Mouse (Mus musculus): Measurements from ENCODE around the gene Il25.

Gene Il25

GRCm38 (mm10) chr14:54932645-54933150, at the start of gene Il25:
Gene Il25, plus strand, starts transcription at chr14:54932695.
- DNase-seq (ENCODE audit: low read depth), result no peak

DNA sequence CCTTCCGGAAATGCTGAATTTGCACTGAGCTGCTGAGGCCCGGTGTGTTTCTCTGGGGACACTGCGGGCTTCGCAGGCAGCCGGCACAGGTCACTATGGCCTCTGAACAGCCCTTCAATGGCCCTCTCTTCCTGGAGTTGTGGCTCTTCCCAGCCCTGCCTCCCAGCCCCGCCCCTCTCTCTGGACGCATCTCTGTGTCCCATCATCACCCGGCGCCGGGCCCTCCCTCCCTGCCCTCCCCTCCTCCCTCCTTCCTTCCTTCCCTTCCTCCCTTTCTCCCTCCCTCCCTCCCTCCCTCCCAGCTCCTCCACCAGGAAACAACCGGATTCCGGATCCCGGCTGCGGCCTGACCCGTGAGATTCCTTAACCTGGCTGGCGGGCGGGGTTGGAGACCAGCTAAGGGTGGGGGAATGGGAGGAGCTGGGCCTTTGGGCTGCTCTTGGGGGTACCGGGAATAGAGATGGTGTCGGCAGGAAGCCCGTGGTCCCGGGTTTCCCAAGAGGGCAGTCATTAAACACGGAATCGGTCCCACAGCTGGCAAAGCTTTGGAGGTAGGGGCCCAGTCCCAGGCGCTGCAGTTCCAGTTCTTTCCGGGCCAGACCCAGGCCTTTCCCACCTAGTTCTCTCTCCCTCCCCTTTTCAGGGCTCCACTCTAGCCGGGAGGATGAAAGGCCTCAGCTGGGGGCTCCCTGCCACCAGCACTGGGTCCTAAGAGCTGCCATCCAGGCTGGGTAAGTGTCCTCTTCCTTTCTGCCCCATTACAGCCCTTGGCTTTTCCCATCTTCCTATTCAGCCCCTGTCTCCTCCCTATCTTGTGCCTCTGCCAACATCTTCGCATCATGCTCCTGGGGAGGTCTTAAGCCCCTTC, 49.1 kb upstream of the Il25 start, which contains the start of the genes Bcl2l2 and Gm20521:
Gene Bcl2l2, plus strand, starts transcription at position 224 of the 868 bp plus-strand sequence.
Gene Gm20521, plus strand, starts transcription at position 288 of the 868 bp plus-strand sequence.
- DNase-seq (ENCODE audit: low read depth), result peak; percentile 95

- DNase-seq (ENCODE audit: low read depth), result no peak
Measured at GRCm38 (mm10) chr14:54884022-54884712, 48.3 kb upstream of the Il25 start.

DNA sequence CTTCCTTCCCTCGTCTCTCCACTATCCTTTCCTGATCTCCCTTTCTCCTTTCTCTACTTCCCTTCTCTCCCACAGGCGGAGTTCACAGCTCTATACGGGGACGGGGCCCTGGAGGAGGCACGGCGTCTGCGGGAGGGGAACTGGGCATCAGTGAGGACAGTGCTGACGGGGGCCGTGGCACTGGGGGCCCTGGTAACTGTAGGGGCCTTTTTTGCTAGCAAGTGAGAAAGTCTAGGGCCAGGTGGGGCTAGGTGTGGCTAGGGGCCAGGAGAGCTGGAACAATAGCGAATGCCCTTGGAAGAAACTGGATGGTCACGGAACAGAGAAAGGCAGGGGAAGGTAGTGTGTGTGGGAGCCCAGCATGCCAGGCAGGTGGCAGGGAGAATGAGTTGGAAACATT, 47.2 kb upstream of the Il25 start:
- no peak for DNase-seq (ENCODE audit: low read depth)

DNA sequence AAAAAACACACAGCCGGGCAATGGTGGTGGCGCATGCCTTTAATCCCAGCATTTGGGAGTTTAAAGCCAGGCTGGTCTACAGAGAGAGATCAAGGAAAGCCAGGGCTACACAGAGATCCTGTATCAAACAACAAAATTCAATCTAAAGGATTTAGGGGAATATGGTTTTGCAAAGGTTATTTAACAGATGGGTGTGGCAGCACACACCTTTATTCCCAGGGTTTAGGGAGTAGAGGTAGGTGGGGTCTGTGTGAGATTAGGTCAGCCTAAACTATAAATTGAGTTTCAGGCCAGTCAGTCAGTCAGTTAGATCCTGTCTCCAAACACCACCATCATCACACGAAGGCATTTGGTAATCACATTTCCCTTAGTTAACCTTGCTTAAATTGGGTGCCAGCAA, 40.3 kb upstream of the Il25 start, which contains the start of gene Pabpn1:
Gene Pabpn1, plus strand, starts transcription at position 301 of the 400 bp plus-strand sequence.
- no peak for DNase-seq (ENCODE audit: low read depth)

GRCm38 (mm10) chr14:54893651-54894181, 38.8 kb upstream of the Il25 start:
- DNase-seq (ENCODE audit: low read depth), result peak; percentile 97

GRCm38 (mm10) chr14:54894296-54895151, 38.0 kb upstream of the Il25 start:
- DNase-seq (ENCODE audit: low read depth), result peak; percentile 63

DNA sequence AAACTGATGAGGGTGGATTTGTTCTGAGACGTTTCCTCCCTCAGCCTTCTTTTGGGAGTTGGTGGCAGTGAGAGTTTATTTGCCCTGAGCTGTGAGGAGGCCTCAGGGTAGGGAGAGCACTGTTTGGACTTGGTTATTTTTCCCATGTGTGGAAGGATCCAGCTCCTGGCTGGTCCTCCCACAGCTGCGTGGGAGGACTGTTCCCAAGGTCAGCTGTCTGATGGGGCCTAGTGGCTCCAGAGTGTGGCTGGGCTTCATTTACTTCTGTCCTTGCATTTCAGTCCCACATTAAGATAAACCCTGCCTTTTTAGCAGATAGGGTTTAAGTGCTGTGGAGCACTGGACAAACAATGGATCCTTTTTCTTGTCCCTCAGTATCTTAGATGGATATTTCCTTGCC, 35.0 kb upstream of the Il25 start:
- DNase-seq (ENCODE audit: low read depth), result no peak

DNA sequence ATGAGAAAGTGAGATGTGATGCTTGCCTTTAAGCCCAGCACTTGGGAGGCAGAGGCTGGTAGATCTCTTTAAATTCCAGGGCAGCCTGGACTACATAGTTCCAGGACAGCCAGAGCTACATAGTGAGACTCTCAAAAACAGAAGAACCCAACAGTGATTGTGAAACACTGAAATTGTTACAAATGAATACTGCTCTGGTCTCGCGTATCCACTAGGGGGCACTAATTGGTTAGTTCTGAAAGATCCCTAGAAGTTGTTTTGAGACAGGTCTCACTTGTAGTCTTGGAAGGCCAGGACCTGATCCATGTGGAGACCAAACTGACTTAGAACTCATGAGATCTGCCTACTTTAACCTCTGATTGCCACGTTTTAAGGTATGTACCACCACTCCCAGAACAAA, 32.1 kb upstream of the Il25 start:
- peak; percentile 88 for DNase-seq (ENCODE audit: low read depth)

- DNase-seq (ENCODE audit: low read depth), result peak; percentile 26
Measured at GRCm38 (mm10) chr14:54903641-54904040, 28.9 kb upstream of the Il25 start.

DNA sequence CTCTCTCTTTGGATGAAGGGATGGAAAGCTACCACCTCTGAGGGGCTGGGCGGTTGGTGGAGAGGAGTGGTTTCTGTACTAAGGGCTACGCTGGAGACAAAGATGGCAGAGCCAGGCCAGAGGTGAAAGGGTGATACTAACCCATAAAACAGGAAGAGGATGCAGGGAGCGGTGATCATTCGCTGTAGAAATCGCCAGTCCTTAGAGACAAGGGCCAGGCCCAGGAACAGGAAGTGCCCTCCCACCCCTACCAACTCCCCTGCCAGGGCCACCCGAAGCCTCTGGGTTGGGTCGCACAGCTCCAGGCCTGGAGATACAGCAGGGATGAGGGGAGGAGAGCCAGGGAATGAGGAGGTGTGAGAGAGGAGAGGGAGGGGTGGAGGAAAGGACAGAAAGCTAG, 23.8 kb upstream of the Il25 start:
- no peak for DNase-seq (ENCODE audit: low read depth)

GRCm38 (mm10) chr14:54912109-54912850, 20.2 kb upstream of the Il25 start:
- DNase-seq (ENCODE audit: low read depth), result no peak

GRCm38 (mm10) chr14:54912886-54913285, 19.6 kb upstream of the Il25 start, which contains the start of gene Slc22a17:
Gene Slc22a17, minus strand, starts transcription at chr14:54913132.
- peak; percentile 66 for DNase-seq (ENCODE audit: low read depth)

- DNase-seq (ENCODE audit: low read depth), result no peak
Measured at GRCm38 (mm10) chr14:54913343-54913742, 19.2 kb upstream of the Il25 start.

- no peak for DNase-seq (ENCODE audit: low read depth)
Measured at GRCm38 (mm10) chr14:54920076-54920685, 12.3 kb upstream of the Il25 start.

DNA sequence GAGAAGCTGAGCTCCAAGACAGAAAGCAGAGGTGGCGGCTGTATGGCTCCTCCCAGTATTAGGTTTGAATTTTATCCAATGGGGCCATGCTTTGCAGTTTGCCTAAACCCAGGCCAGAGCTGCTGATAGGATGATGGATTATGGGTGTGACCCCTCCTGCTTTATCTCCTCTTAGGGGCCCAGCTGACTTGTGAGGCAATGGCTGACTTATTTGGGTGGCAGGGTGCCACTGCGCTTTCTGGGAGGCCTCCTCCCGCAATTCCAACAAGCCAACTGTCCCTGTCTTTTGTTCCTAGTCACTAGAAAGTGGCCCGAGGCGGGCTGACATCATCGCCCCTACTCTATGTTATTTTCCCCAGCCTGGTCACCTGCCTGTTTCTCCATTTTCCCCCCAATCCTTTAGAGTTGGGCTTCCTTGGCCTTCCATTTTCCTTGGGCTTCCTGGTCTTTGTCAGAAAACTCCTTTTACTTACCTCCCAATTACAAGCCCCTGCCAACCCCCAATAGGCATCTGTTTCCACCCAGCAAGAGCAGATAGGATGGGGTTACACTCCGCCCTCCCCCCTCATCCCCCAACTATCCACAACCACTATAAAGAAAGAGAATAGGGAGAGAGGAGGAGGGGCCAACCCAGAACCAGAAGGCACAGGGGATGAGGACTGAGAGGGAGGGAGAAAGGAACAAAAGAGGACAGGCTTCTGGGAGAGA, 7.7 kb upstream of the Il25 start:
- DNase-seq (ENCODE audit: low read depth), result peak; percentile 59

GRCm38 (mm10) chr14:54925349-54926342, 6.8 kb upstream of the Il25 start, which contains the start of gene Efs:
Gene Efs, minus strand, starts transcription at chr14:54926126.
- DNase-seq (ENCODE audit: low read depth), result no peak

All from NIH3T3 (cell line).